Mouse (Mus musculus) layer of hippocampus, adult 2 months (tissue): ENCODE measurements around the gene Trim38. TPM values are rescaled to one million over a fixed set of nuclear protein-coding genes. Genes with fewer than 3 reads are reported as not detected.

Source experiments
- DNase-seq, 2 experiments: peaks; one replicate each; pipeline ENCODE4 v3.0.0; 2022; ENCODE audit warnings: low spot score in 2 of 2
- H3K27ac ChIP-seq: fragments of 200-600 bp; 2 replicates; pipeline ENCODE4 v1.8.1; 2022
- H3K4me3 ChIP-seq: fragments of 200-600 bp; 2 replicates; pipeline ENCODE4 v1.8.1; 2022; ENCODE audit warnings: mild to moderate bottlenecking
- CTCF ChIP-seq: fragments of 200-600 bp; conservative IDR thresholded peaks from 2 replicates; pipeline ENCODE4 v1.8.1; 2022; ENCODE audit warnings: antibody characterized with exemption, mild to moderate bottlenecking, moderate library complexity
- total RNA-seq, 2 experiments: library from RNA; stranded (reverse); gene quantifications; 2 replicates each; pipeline ENCODE4 v1.2.3; 2021

Trim38 gene
- total RNA-seq, 2 experiments from 2014 or later: not detected

GRCm38 (mm10) chr13:23760240-23760971, 9.3 kb upstream of the Trim38 start:
- H3K27ac ChIP-seq: peak overlapping the region; percentile 75
- peak overlapping the region; percentile 69 for H3K4me3 ChIP-seq
- peak; percentile 26; the same call in 1 of the 2 replicates for TF ChIP-seq CTCF
- DNase-seq: no peak

- Histone ChIP-seq H3K4me3 (peak within 1 kb of the TSS; percentile 69), H3K27ac (peak within 1 kb of the TSS; percentile 86)
- TF ChIP-seq CTCF: no peak
- DNase-seq: peak; percentile 99
Measured at GRCm38 (mm10) chr13:23760972-23761864, 8.5 kb upstream of the Trim38 start, which contains the start of gene Hist1h4a. TSS of gene Hist1h4a (minus strand) at chr13:23761230.

DNA sequence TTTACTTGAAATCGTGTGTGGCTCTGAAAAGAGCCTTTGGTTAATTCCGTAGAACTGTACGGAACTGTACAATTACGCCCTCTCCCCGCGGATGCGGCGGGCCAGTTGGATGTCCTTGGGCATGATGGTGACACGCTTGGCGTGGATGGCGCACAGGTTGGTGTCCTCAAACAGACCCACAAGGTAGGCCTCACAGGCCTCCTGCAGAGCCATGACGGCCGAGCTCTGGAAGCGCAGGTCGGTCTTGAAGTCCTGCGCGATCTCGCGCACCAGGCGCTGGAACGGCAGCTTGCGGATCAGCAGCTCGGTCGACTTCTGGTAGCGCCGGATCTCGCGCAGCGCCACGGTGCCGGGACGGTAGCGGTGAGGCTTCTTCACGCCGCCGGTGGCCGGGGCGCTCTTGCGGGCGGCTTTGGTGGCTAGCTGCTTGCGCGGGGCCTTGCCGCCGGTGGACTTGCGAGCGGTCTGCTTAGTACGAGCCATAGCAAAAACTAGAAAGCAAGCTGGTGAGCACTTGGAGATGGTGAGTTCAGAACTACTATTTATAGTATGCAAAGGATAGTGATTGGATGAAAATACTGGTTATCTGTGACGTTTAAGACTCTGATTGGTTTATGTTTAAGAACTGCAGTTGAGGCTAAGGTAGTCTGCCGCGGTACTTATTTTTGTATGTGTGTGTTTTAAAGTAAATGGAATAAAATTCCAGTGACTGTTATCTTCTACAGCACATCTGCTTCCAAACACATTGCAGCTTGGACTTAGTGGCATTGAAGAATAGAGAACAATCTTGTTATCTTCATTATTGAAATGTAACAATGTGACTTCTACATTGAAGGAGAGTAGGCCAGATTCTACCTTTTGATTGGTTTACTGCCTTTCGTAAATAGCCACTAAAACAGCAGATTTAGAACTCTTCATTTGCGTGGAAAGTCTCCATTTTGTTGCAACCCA, 7.6 kb upstream of the Trim38 start, which contains the start of gene Hist1h3a:
Gene Hist1h3a, minus strand, starts transcription at position 516 of the 951 bp plus-strand sequence.
- H3K4me3 ChIP-seq: peak within 1 kb of the TSS; percentile 69
- peak within 1 kb of the TSS; percentile 86 for H3K27ac ChIP-seq
- DNase-seq: peak; percentile 61 to 75

DNA sequence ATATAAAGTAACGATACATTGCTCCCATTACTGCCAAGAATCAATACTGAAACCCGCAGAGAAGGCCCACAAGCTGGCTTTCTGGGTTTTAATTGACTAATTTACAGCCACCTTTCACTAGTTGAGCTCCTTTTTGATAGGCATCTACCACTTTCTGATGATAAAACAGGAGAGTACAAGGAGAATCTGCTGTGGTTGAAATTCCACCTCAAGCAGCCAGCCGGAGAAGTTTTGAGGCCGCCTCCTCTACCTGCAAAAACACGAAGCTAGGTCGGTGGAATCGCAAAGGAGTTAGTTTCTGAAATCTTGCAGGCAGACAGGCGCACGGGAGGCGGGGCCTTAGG, 6.5 kb upstream of the Trim38 start:
- peak overlapping the region; percentile 86 for H3K27ac ChIP-seq
- TF ChIP-seq CTCF: no peak
- no peak for DNase-seq
- H3K4me3 ChIP-seq: peak overlapping the region; percentile 69

DNA sequence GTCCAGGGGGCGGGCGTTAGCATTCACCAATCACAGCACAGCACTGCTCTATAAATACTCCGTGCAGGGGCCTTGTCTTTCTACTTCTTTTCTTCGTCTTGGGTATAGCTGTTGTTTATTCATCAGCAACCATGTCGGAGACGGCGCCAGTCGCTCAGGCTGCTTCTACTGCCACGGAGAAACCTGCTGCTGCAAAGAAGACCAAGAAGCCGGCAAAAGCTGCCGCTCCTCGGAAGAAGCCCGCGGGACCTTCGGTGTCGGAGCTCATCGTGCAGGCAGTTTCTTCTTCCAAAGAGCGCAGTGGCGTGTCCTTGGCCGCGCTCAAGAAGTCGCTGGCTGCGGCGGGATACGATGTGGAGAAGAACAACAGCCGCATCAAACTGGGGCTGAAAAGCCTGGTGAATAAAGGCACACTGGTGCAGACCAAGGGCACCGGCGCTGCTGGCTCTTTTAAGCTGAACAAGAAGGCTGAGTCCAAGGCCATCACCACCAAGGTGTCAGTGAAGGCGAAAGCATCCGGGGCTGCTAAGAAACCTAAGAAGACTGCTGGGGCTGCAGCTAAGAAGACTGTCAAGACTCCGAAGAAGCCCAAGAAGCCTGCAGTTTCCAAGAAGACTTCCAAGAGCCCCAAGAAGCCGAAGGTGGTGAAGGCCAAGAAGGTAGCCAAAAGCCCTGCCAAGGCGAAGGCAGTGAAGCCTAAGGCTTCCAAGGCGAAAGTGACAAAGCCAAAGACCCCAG, 6.0 kb upstream of the Trim38 start, which contains the start of gene Hist1h1a:
Gene Hist1h1a, plus strand, starts transcription at position 81 of the 738 bp plus-strand sequence.
- Histone ChIP-seq H3K4me3 (peak within 1 kb of the TSS; percentile 69), H3K27ac (peak within 1 kb of the TSS; percentile 86)
- peak; percentile 76 to 81 for DNase-seq
- no peak for TF ChIP-seq CTCF

- Histone ChIP-seq H3K27ac (peak overlapping the region; percentile 86), H3K4me3 (peak overlapping the region; percentile 69)
- no peak for TF ChIP-seq CTCF
- DNase-seq: no peak
Measured at GRCm38 (mm10) chr13:23764324-23765171, 5.2 kb upstream of the Trim38 start.

- Histone ChIP-seq H3K4me3 (no peak overlapping the region), H3K27ac (no peak overlapping the region)
- TF ChIP-seq CTCF: no peak
- no peak for DNase-seq
Measured at GRCm38 (mm10) chr13:23765172-23765513, 4.6 kb upstream of the Trim38 start.

- no peak for DNase-seq
- no peak for TF ChIP-seq CTCF
- Histone ChIP-seq H3K27ac (no peak overlapping the region), H3K4me3 (no peak overlapping the region)
Measured at GRCm38 (mm10) chr13:23766772-23767171, 2.9 kb upstream of the Trim38 start.

GRCm38 (mm10) chr13:23768834-23769397, 797 bp upstream of the Trim38 start:
- no peak for DNase-seq
- Histone ChIP-seq H3K4me3 (no peak overlapping the region), H3K27ac (no peak overlapping the region)
- no peak for TF ChIP-seq CTCF

DNA sequence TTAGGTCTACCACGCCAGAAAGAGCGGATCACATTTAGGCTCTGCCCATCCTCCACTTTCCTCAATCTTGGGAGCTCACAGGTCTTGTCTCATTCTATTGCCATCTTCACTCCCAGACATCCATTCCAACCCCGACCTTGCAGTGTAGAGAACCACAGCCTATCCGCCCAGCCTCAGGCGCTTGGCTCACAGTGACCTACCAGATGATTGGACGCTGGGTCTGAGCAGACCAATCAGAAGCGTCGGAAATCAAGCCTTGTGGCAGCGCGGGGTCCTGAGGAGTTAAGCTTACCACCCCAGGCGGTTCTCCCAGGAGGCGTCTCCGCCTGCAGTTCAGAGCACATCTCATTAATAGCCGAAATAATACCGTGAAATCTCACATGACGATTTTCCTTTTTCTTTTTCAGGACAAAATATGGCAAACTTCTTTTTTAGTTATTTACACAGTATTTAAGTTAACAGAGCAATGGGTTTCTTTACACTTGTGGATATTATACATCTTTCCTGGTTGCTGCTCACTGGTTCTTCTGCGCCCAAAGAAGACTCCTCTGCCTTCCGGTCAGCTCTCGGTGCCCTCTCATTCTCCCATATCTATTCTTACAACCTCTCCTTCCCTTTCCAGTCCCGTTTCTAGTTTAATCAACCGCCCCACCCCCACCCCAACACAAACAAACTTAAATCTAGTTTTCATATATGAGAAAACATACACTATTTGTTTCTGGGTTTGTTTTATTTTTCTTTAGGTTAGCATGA, 3.0 kb downstream of the Trim38 start:
- peak overlapping the region; percentile 29 for H3K4me3 ChIP-seq
- TF ChIP-seq CTCF: 0 out of 2 replicates have a peak, but pooled peaks have one; percentile 7

More for the DNA sequence above, 3.0 kb downstream of the Trim38 start:
- no peak overlapping the region for H3K27ac ChIP-seq
- peak; percentile 43 to 47 for DNase-seq
